Mouse (Mus musculus) thymus, adult 2 months (tissue): Measurements from ENCODE around the gene Gm3409.
"Not testable (repeated sequence)": the region's sequence is repeated elsewhere in the genome, so short reads cannot be mapped to it uniquely, and the experiment has no call there.

Source experiments
- CTCF ChIP-seq: fragments of 200-500 bp; IDR thresholded peaks from 2 replicates; pipeline ENCODE4 v1.5.1; 2012; ENCODE audit warnings: mild to moderate bottlenecking, control low read depth, low read length, moderate library complexity, borderline replicate concordance; ENCODE audit not compliant: control insufficient read depth, poor library complexity, insufficient read depth; ENCODE audit errors: extremely low read depth
- POLR2A ChIP-seq: fragments of 200-500 bp; IDR thresholded peaks from 2 replicates; pipeline ENCODE4 v1.6.1; 2012; ENCODE audit warnings: mild to moderate bottlenecking, low read length, control low read depth, moderate library complexity; ENCODE audit not compliant: control insufficient read depth, poor library complexity, insufficient read depth; ENCODE audit errors: extremely low read depth

GRCm38 (mm10) chr5:146502099-146502498 lies 35.3 kb upstream of the Gm3409 start, which contains the start of gene 4930449I24Rik:
- TF ChIP-seq CTCF, POLR2A: not testable (repeated sequence)
